Mouse (Mus musculus) liver, postnatal 0 days (tissue): ENCODE results near the gene Tbkbp1. TPM values are rescaled to one million over a fixed set of nuclear protein-coding genes. Genes with fewer than 3 reads are reported as not detected.

Experiments used
- ATAC-seq: fragments of 200-750 bp; cut with Nextera tagmentation; 2 replicates; pipeline ENCODE4 v1.8.0; 2017; ENCODE audit warnings: mild to moderate bottlenecking, moderate library complexity
- DNase-seq: peaks from one replicate; pipeline ENCODE4 v3.0.0-alpha.2; 2016
- H3K27ac ChIP-seq: fragments of 300-500 bp; sonication (generic); 2 replicates; pipeline ENCODE4 v1.5.1; 2014; ENCODE audit warnings: antibody characterized with exemption, moderate library complexity, mild to moderate bottlenecking, low read depth
- H3K27me3 ChIP-seq: fragments of 300-500 bp; sonication (generic); 2 replicates; pipeline ENCODE4 v1.6.1; 2014; ENCODE audit warnings: low read length, control low read depth, mixed read lengths; ENCODE audit not compliant: insufficient read depth
- H3K36me3 ChIP-seq: fragments of 300-500 bp; sonication (generic); replicated peaks from 2 replicates; pipeline ENCODE4 v1.6.1; 2014; ENCODE audit warnings: mild to moderate bottlenecking, control low read depth, low read length, moderate library complexity, mixed read lengths; ENCODE audit not compliant: insufficient read depth
- H3K4me1 ChIP-seq: fragments of 300-500 bp; sonication (generic); 2 replicates; pipeline ENCODE4 v1.6.1; 2014; ENCODE audit warnings: antibody characterized with exemption, mild to moderate bottlenecking, control low read depth; ENCODE audit not compliant: insufficient read depth
- H3K4me2 ChIP-seq: fragments of 300-500 bp; sonication (generic); 2 replicates; pipeline ENCODE4 v1.6.1; 2014; ENCODE audit warnings: low read depth, mild to moderate bottlenecking, low read length, moderate library complexity, mixed read lengths
- H3K4me3 ChIP-seq: fragments of 300-500 bp; sonication (generic); 2 replicates; pipeline ENCODE4 v1.5.1; 2014; ENCODE audit warnings: low read depth, low read length
- H3K9ac ChIP-seq: fragments of 300-500 bp; sonication (generic); replicated peaks from 2 replicates; pipeline ENCODE4 v1.6.1; 2014; ENCODE audit warnings: mild to moderate bottlenecking, moderate library complexity
- H3K9me3 ChIP-seq: fragments of 300-500 bp; sonication (generic); 2 replicates; pipeline ENCODE4 v1.6.1; 2016; ENCODE audit warnings: mild to moderate bottlenecking, control low read depth, low read length, mixed read lengths
- CTCF ChIP-seq: sonication (generic); IDR thresholded peaks from 2 replicates; pipeline ENCODE4 v1.5.1; 2016; ENCODE audit warnings: antibody characterized with exemption, low read depth
- EP300 ChIP-seq: IDR thresholded peaks from 2 replicates; pipeline ENCODE4 v1.6.1; 2016; ENCODE audit warnings: antibody characterized with exemption, low read depth, mild to moderate bottlenecking
- WGBS: fragments of 180-500 bp; shearing (Covaris S2); extraction: QIAGEN DNeasy Blood & Tissue Kit; methylation state at CpG from one replicate; pipeline ENCODE4 v1.1.7; 2014; ENCODE audit not compliant: insufficient replicate concordance; 5-methylcytosine and 5-hydroxymethylcytosine counted together
- polyA plus RNA-seq: library from polyadenylated mRNA; unstranded; fragments of >200 nt; fragmentation: Nextera tagmentation; extraction: Ambion mirVana; gene quantifications from 2 replicates; pipeline ENCODE4 v1.2.1, GENCODE M21; 2015

The Tbkbp1 gene
- polyA plus RNA-seq, 1 experiment from 2014 or later = 1.6 TPM

GRCm38 (mm10) chr11:97145951-97146350 is 5.3 kb downstream of the Tbkbp1 start:
- 0 out of 2 replicates have a peak, but pooled peaks cover 6% of the 10 kb centered on the region for H3K36me3 ChIP-seq
- H3K9ac ChIP-seq = no peak overlapping the region
- 69% methylated on average over 9 of the region's 9 CpGs for WGBS
- no peak for ATAC-seq
- H3K27me3 ChIP-seq = peaks cover 14% of the 10 kb centered on the region; the same call in 1 of the 2 replicates
- no peak overlapping the region for H3K27ac ChIP-seq
- TF ChIP-seq EP300 (no peak), CTCF (no peak)
- no peaks in the 10 kb centered on the region for H3K9me3 ChIP-seq
- DNase-seq = no peak
- H3K4me2 ChIP-seq = no peak overlapping the region
- no peak overlapping the region for H3K4me3 ChIP-seq
- H3K4me1 ChIP-seq = peaks cover 19% of the 10 kb centered on the region

GRCm38 (mm10) chr11:97145320-97145719 is 6.0 kb downstream of the Tbkbp1 start:
- 68% methylated on average over 2 of the region's 2 CpGs for WGBS

GRCm38 (mm10) chr11:97143196-97143900 is 7.9 kb downstream of the Tbkbp1 start:
- Histone ChIP-seq H3K36me3 (0 out of 2 replicates have a peak, but pooled peaks cover 6% of the 10 kb centered on the region), H3K4me2 (no peak overlapping the region), H3K27ac (no peak overlapping the region), H3K27me3 (peaks cover 8% of the 10 kb centered on the region; the same call in 1 of the 2 replicates), H3K9ac (no peak overlapping the region), H3K4me3 (no peak overlapping the region), H3K9me3 (no peaks in the 10 kb centered on the region), H3K4me1 (peaks cover 22% of the 10 kb centered on the region)
- DNase-seq (no peak), ATAC-seq (no peak)
- 45% methylated on average over 9 of the region's 9 CpGs for WGBS
- TF ChIP-seq EP300 (no peak), CTCF (no peak)

More at GRCm38 (mm10) chr11:97145320-97145719, 6.0 kb downstream of the Tbkbp1 start:
- Histone ChIP-seq H3K4me1 (peaks cover 19% of the 10 kb centered on the region), H3K27ac (no peak overlapping the region; the same call in 1 of the 2 replicates), H3K9ac (no peak overlapping the region), H3K4me3 (no peak overlapping the region), H3K4me2 (no peak overlapping the region), H3K36me3 (0 out of 2 replicates have a peak, but pooled peaks cover 6% of the 10 kb centered on the region), H3K9me3 (no peaks in the 10 kb centered on the region), H3K27me3 (peaks cover 8% of the 10 kb centered on the region; the same call in 1 of the 2 replicates)
- DNase-seq (no peak), ATAC-seq (no peak)
- no peak for TF ChIP-seq CTCF
- no peak for TF ChIP-seq EP300

GRCm38 (mm10) chr11:97142159-97142608 is 9.1 kb downstream of the Tbkbp1 start:
- ATAC-seq (peak; percentile 79), DNase-seq (peak; percentile 51)
- Histone ChIP-seq H3K4me3 (no peak overlapping the region), H3K4me2 (peak overlapping the region; percentile 0; the same call in 1 of the 2 replicates), H3K9me3 (no peaks in the 10 kb centered on the region), H3K9ac (0 out of 2 replicates have a peak overlapping the region, but pooled peaks have one; percentile 7), H3K27ac (peak overlapping the region; percentile 80), H3K27me3 (peaks cover 11% of the 10 kb centered on the region; the same call in 1 of the 2 replicates), H3K4me1 (peaks cover 22% of the 10 kb centered on the region), H3K36me3 (0 out of 2 replicates have a peak, but pooled peaks cover 6% of the 10 kb centered on the region)
- 21% methylated on average over 8 of the region's 8 CpGs for WGBS
- TF ChIP-seq EP300 (no peak), CTCF (no peak)

- 57% methylated on average over 4 of the region's 4 CpGs for WGBS
Observed at GRCm38 (mm10) chr11:97140811-97141210, 10.5 kb downstream of the Tbkbp1 start.

GRCm38 (mm10) chr11:97139256-97139655 is 12.0 kb downstream of the Tbkbp1 start:
- H3K4me3 ChIP-seq = peak overlapping the region; percentile 24; the same call in 1 of the 2 replicates
- H3K27ac ChIP-seq = no peak overlapping the region

More at GRCm38 (mm10) chr11:97140811-97141210, 10.5 kb downstream of the Tbkbp1 start:
- Histone ChIP-seq H3K36me3 (0 out of 2 replicates have a peak, but pooled peaks cover 4% of the 10 kb centered on the region), H3K9me3 (no peaks in the 10 kb centered on the region), H3K27me3 (peaks cover 9% of the 10 kb centered on the region; the same call in 1 of the 2 replicates), H3K27ac (no peak overlapping the region), H3K9ac (no peak overlapping the region), H3K4me3 (no peak overlapping the region), H3K4me2 (no peak overlapping the region), H3K4me1 (peaks cover 14% of the 10 kb centered on the region)
- DNase-seq (no peak), ATAC-seq (no peak)
- TF ChIP-seq EP300 (no peak), CTCF (no peak)

More at GRCm38 (mm10) chr11:97139256-97139655, 12.0 kb downstream of the Tbkbp1 start:
- no peak for ATAC-seq
- WGBS = 68% methylated on average over 14 of the region's 15 CpGs
- peak overlapping the region; percentile 64 for H3K4me2 ChIP-seq
- H3K4me1 ChIP-seq = peaks cover 14% of the 10 kb centered on the region
- 0 out of 2 replicates have a peak, but pooled peaks cover under 1% of the 10 kb centered on the region for H3K36me3 ChIP-seq
- H3K9ac ChIP-seq = no peak overlapping the region
- peaks cover 9% of the 10 kb centered on the region; the same call in 1 of the 2 replicates for H3K27me3 ChIP-seq
- no peak for TF ChIP-seq EP300
- TF ChIP-seq CTCF = no peak
- no peaks in the 10 kb centered on the region for H3K9me3 ChIP-seq
- no peak for DNase-seq
